Mouse (Mus musculus) lung, postnatal 0 days (tissue): ENCODE results near the gene Hoxc8.

Source experiments
- CTCF ChIP-seq: IDR thresholded peaks from 2 replicates; pipeline ENCODE4 v1.5.1; 2016; ENCODE audit warnings: antibody characterized with exemption, mild to moderate bottlenecking
- EP300 ChIP-seq: IDR thresholded peaks from 2 replicates; pipeline ENCODE4 v1.6.1; 2016; ENCODE audit warnings: antibody characterized with exemption, mild to moderate bottlenecking, control low read depth

GRCm38 (mm10) chr15:102948842-102949241 is 41.6 kb upstream of the Hoxc8 start:
- no peak for TF ChIP-seq CTCF
- no peak for TF ChIP-seq EP300
